Mouse (Mus musculus): ENCODE results near the gene 4930572O03Rik. TPM values are rescaled to one million over a fixed set of nuclear protein-coding genes. Genes with fewer than 3 reads are reported as not detected.

Gene 4930572O03Rik
- polyA plus RNA-seq (2014; fragmentation: Illumina TruSeq; extraction: RNeasy Lipid Tissue Mini Kit (QIAGEN cat#74804); ENCODE audit: low replicate concordance): not detected

GRCm38 (mm10) chr5:15656959-15657358 lies at the start of gene 4930572O03Rik:
Gene 4930572O03Rik (minus strand): TSS chr5:15657059.

GRCm38 (mm10) chr5:15618764-15619163 lies 38.1 kb downstream of the 4930572O03Rik start, which contains the start of gene Speer4d:
Gene Speer4d (plus strand): TSS chr5:15619064.

Other genes with a start within 250 kb of the 4930572O03Rik start
- not detected for gene Gm21149, start 180.5 kb downstream of the 4930572O03Rik start, polyA plus RNA-seq (2014; fragmentation: Illumina TruSeq; extraction: RNeasy Lipid Tissue Mini Kit (QIAGEN cat#74804); ENCODE audit: low replicate concordance)
- not detected for gene Gm21190, start 127.8 kb downstream of the 4930572O03Rik start, polyA plus RNA-seq (2014; fragmentation: Illumina TruSeq; extraction: RNeasy Lipid Tissue Mini Kit (QIAGEN cat#74804); ENCODE audit: low replicate concordance)
- gene Gm21083, start 79.7 kb downstream of the 4930572O03Rik start, polyA plus RNA-seq (2014; fragmentation: Illumina TruSeq; extraction: RNeasy Lipid Tissue Mini Kit (QIAGEN cat#74804); ENCODE audit: low replicate concordance): not detected
- not detected for gene Speer4d, start 38.0 kb downstream of the 4930572O03Rik start, polyA plus RNA-seq (2014; fragmentation: Illumina TruSeq; extraction: RNeasy Lipid Tissue Mini Kit (QIAGEN cat#74804); ENCODE audit: low replicate concordance)
- not detected for gene Speer4c, start 57.2 kb upstream of the 4930572O03Rik start, polyA plus RNA-seq (2014; fragmentation: Illumina TruSeq; extraction: RNeasy Lipid Tissue Mini Kit (QIAGEN cat#74804); ENCODE audit: low replicate concordance)

Data from small intestine, adult 10 weeks (tissue).